Mouse (Mus musculus) cortical plate, adult 2 months (tissue): ENCODE measurements at regions not wholly inside any gene's neighbourhood (a gene's known extent, or its start where the extent isn't known, plus 50 kb on each side); places are given as distances from the start of the nearest gene placed in this dataset.

Experiments used
- CTCF ChIP-seq: fragments of 200-500 bp; IDR thresholded peaks from 2 replicates; pipeline ENCODE4 v1.5.1; 2011; ENCODE audit warnings: mild to moderate bottlenecking, control low read depth, low read length; ENCODE audit not compliant: insufficient read depth; ENCODE audit errors: extremely low read depth
- POLR2A ChIP-seq: fragments of 200-500 bp; IDR thresholded peaks from 2 replicates; pipeline ENCODE4 v1.6.1; 2011; ENCODE audit warnings: mild to moderate bottlenecking, low read length, control low read depth; ENCODE audit not compliant: insufficient read depth; ENCODE audit errors: extremely low read depth

- TF ChIP-seq CTCF (no peak), POLR2A (no peak)
Observed at GRCm38 (mm10) chr8:115410191-115410590, 297.4 kb downstream of the Maf start.
